20 mouse cellular contexts compared by ENCODE assay signal in the genomic region with DNA sequence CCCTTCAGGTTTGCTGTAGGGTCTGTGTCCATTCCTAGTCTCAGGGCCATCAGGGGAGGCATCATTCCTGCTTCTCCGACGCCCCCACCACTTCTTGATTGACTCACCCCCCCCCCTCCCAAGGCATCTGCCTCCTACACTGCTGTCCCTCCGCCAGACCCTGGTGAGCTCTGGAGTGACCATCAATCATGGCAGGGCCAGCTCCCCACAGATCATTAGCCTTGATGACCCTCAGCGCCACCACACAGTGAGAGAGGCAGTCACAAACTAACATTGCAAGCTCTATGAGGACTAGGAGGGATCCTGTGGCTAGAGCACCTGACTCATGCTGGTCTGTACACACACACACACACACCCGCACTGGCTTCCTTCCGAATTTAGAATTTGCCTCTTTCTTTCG. TPM values are rescaled to one million over a fixed set of nuclear protein-coding genes. Genes with fewer than 3 reads are reported as not detected.
DNase-seq lines count a peak whose midpoint lies in the region; ATAC-seq and TF ChIP-seq lines count a peak whose summit lies in the region.
"Had no signal": no experiment of that assay in that cellular context is flagged by ENCODE, and none has a peak within 500 bp of the region (broad histone marks: within the 10 kb centered on the region; RNA-seq: fewer than 3 reads in every experiment).

No protein-coding gene starts in this region.

- no peak for TF ChIP-seq POLR2A in kidney, adult 2 months (IDR thresholded peaks at IDR 0.05; ENCODE audit: low read depth, low read length)

- H3K9me3 ChIP-seq in kidney, postnatal 0 days (replicated peaks; ENCODE audit: low read length): no peaks in the 10 kb centered on the region
- H3K9me3 ChIP-seq: forebrain, embryonic 15.5 days; limb, embryonic 12.5 days; midbrain, embryonic 12.5 days; neural tube, embryonic 12.5 days; stomach, embryonic 15.5 days had no signal

- peaks cover 5% of the 10 kb centered on the region; the same call in 1 of the 2 replicates for H3K4me1 ChIP-seq in kidney, postnatal 0 days (replicated peaks; ENCODE audit: insufficient read depth, low read length)
- H3K4me1 ChIP-seq in kidney, adult 2 months (ENCODE audit: control insufficient read depth, insufficient read depth, low read length): no peaks in the 10 kb centered on the region
- H3K4me1 ChIP-seq: midbrain, embryonic 12.5 days; neural tube, embryonic 12.5 days; stomach, embryonic 15.5 days had no signal

- TF ChIP-seq CTCF in kidney, postnatal 0 days (IDR thresholded peaks at IDR 0.05; ENCODE audit: low read depth): no peak
- no peak for TF ChIP-seq CTCF in kidney, adult 2 months (conservative IDR thresholded peaks at IDR 0.05; ENCODE audit: insufficient read depth, insufficient read length, low read depth, low read length)
- TF ChIP-seq CTCF in gastrocnemius, adult 2 months (IDR thresholded peaks at IDR 0.05): no peak

- H3K79me2 ChIP-seq in macrophage (ENCODE audit: inconsistent target): peaks cover 98% of the 10 kb centered on the region

- intact Hi-C loops in gastrocnemius, adult 2 months (cut with DNase I): no loop called here
- intact Hi-C loops in left cerebral cortex, postnatal 10 days (cut with DNase I): no loop called here

- peak; percentile 61 for DNase-seq in kidney, postnatal 0 days (ENCODE audit: low spot score)
- DNase-seq in kidney, adult 2 months: no peak
- peak; percentile 37 for DNase-seq in 3T3-L1 (ENCODE audit: low read depth, low spot score)
- peak; percentile 34 for DNase-seq in CD4-positive helper T cell, adult 2 months (ENCODE audit: low read depth, low spot score)
- no peak for DNase-seq in gastrocnemius, adult 2 months
- no peak for DNase-seq in left cerebral cortex, postnatal 10 days (ENCODE audit: extremely low spot score in 1 of 2, low spot score in 2 of 2)
- no peak for DNase-seq in spleen, postnatal 36 days (ENCODE audit: low spot score in 2 of 2)
- DNase-seq: cerebellum, adult 9-10 months; gastrocnemius, postnatal 36 days; kidney, adult 11 months; right cerebral cortex, adult 18-20 months; thymus, adult 2 months had no signal

- WGBS in kidney, postnatal 0 days: 28% methylated on average over 7 of the region's 7 CpGs
- WGBS in kidney, adult 2 months: 35% methylated on average over 7 of the region's 7 CpGs
- 25% methylated on average over 7 of the region's 7 CpGs for whole genome bisulfite sequencing in macrophage (ENCODE audit: missing documents)

- no peaks in the 10 kb centered on the region for H3K36me3 ChIP-seq in kidney, postnatal 0 days (ENCODE audit: insufficient read depth, low read length)
- H3K36me3 ChIP-seq in kidney, adult 2 months (ENCODE audit: control insufficient read depth, insufficient read depth, low read length): no peaks in the 10 kb centered on the region
- no peaks in the 10 kb centered on the region for H3K36me3 ChIP-seq in macrophage (ENCODE audit: inconsistent target)
- H3K36me3 ChIP-seq: forebrain, embryonic 15.5 days; limb, embryonic 12.5 days; midbrain, embryonic 12.5 days; neural tube, embryonic 12.5 days; stomach, embryonic 15.5 days had no signal

- no peak overlapping the region for H3K27ac ChIP-seq in kidney, postnatal 0 days
- H3K27ac ChIP-seq in kidney, adult 2 months (ENCODE audit: insufficient read depth, low read depth, low read length): no peak overlapping the region
- H3K27ac ChIP-seq in macrophage: peak overlapping the region; percentile 96
- H3K27ac ChIP-seq in gastrocnemius, adult 2 months: no peak overlapping the region
- H3K27ac ChIP-seq: forebrain, embryonic 15.5 days; layer of hippocampus, adult 2 months; limb, embryonic 12.5 days; midbrain, embryonic 12.5 days; neural tube, embryonic 12.5 days; stomach, embryonic 15.5 days had no signal

- no peak overlapping the region for H3K4me3 ChIP-seq in kidney, postnatal 0 days (replicated peaks; ENCODE audit: low read depth, low read length)
- no peak overlapping the region for H3K4me3 ChIP-seq in kidney, adult 2 months (ENCODE audit: insufficient read depth, low read depth, low read length)
- H3K4me3 ChIP-seq in macrophage (ENCODE audit: inconsistent target): no peak overlapping the region
- H3K4me3 ChIP-seq in gastrocnemius, adult 2 months: no peak overlapping the region
- H3K4me3 ChIP-seq: forebrain, embryonic 15.5 days; layer of hippocampus, adult 2 months; limb, embryonic 12.5 days; midbrain, embryonic 12.5 days; neural tube, embryonic 12.5 days; stomach, embryonic 15.5 days had no signal

- no peak overlapping the region for H3K9ac ChIP-seq in kidney, postnatal 0 days (ENCODE audit: low read depth, low read length)
- H3K9ac ChIP-seq: forebrain, embryonic 15.5 days; limb, embryonic 12.5 days; midbrain, embryonic 12.5 days; neural tube, embryonic 12.5 days; stomach, embryonic 15.5 days had no signal

- H3K4me2 ChIP-seq in kidney, postnatal 0 days (ENCODE audit: low read length): no peak overlapping the region
- H3K4me2 ChIP-seq: forebrain, embryonic 15.5 days; limb, embryonic 12.5 days; midbrain, embryonic 12.5 days; neural tube, embryonic 12.5 days; stomach, embryonic 15.5 days had no signal

- peak; percentile 79; the same call in 1 of the 2 replicates for ATAC-seq in kidney, postnatal 0 days (replicated peaks; ENCODE audit: low FRiP score, low read depth)
- ATAC-seq: forebrain, embryonic 15.5 days had no signal

- no peaks in the 10 kb centered on the region for H3K27me3 ChIP-seq in kidney, postnatal 0 days (ENCODE audit: insufficient read depth, low read length)
- no peaks in the 10 kb centered on the region for H3K27me3 ChIP-seq in kidney, adult 2 months (replicated peaks; ENCODE audit: control insufficient read depth, insufficient read depth, low read length)
- H3K27me3 ChIP-seq: CH12.LX; forebrain, embryonic 15.5 days; limb, embryonic 12.5 days; midbrain, embryonic 12.5 days; neural tube, embryonic 12.5 days; stomach, embryonic 15.5 days had no signal

RNA-seq across cellular contexts. Expression of a gene that starts 15.2 kb away (rescaled TPM):
- 1.1 and 1.3 TPM in 2 replicates for polyA plus RNA-seq in kidney, postnatal 0 days (2015; fragmentation: Nextera tagmentation; extraction: Ambion mirVana)
- 1.5 and 3.3 TPM in 2 replicates for polyA plus RNA-seq in kidney, adult 2 months (2012; rRNA removed)
- total RNA-seq in macrophage (2018; cell fraction: chromatin; rRNA removed): 100 to 1,000 TPM in 24 of 26 experiments, 10 to 100 TPM in 2; 71.1 to 586 (median 297) TPM
- total RNA-seq in macrophage (2018; cell fraction: cytosol; rRNA removed): 100 to 1,000 TPM in 11 of 26 experiments, 10 to 100 TPM in 15; 40.4 to 132 (median 78.9) TPM
- total RNA-seq in macrophage (2018; cell fraction: nucleus; rRNA removed): 100 to 1,000 TPM in 20 of 26 experiments, 10 to 100 TPM in 6; 40.1 to 234 (median 147) TPM
- 59.7 to 86.7 TPM (median 78.8 TPM) in 3 replicates for polyA plus RNA-seq in macrophage (2018)
- 1 to 10 TPM in 1 of 2 experiments, under 1 TPM in 1; 0.77 to 1.1 TPM for total RNA-seq in gastrocnemius, adult 2 months (2021)
- 1 to 10 TPM; 2.1 to 3.2 TPM for total RNA-seq in left cerebral cortex, postnatal 10 days (2021)

Comparison
In these comparisons a context has a peak if more than half of its experiments do, and no peak if none do; other contexts are left out.
1. DNase-seq: peak in kidney, postnatal 0 days (single experiment), 3T3-L1 (single experiment) and CD4-positive helper T cell, adult 2 months (single experiment); none in kidney, adult 2 months (single experiment), gastrocnemius, adult 2 months (single experiment), left cerebral cortex, postnatal 10 days (0 of 2) and spleen, postnatal 36 days (0 of 2).
2. RNA of a gene that starts 15.2 kb away (polyA plus RNA-seq): 59.7 to 86.7 TPM in macrophage; 1.5 to 3.3 TPM in kidney, adult 2 months and 1.1 to 1.3 TPM in kidney, postnatal 0 days; every median in the first group is over 10 times any median in the second.